Mouse (Mus musculus) A20 (cell line): ENCODE measurements at regions not wholly inside any gene's neighbourhood (a gene's known extent, or its start where the extent isn't known, plus 50 kb on each side); places are given as distances from the start of the nearest gene placed in this dataset.

Experiments
- DNase-seq: peaks from one replicate; pipeline ENCODE4 v3.0.0-alpha.2; 2011; ENCODE audit warnings: low read depth, low spot score

- no peak for DNase-seq
These were observed 1174.0 kb upstream of the A1bg start for GRCm38 (mm10) chr15:62096778-62097177.

GRCm38 (mm10) chr15:62095198-62095597, 1172.4 kb upstream of the A1bg start:
- no peak for DNase-seq

GRCm38 (mm10) chr15:62093672-62094071, 1170.9 kb upstream of the A1bg start:
- DNase-seq = no peak

- no peak for DNase-seq
These were observed 1169.9 kb upstream of the A1bg start for GRCm38 (mm10) chr15:62092671-62093185.

- peak; percentile 55 for DNase-seq
These were observed 1169.2 kb upstream of the A1bg start for GRCm38 (mm10) chr15:62091746-62092659.

GRCm38 (mm10) chr15:62091144-62091543, 1168.3 kb upstream of the A1bg start:
- no peak for DNase-seq

- no peak for DNase-seq
These were observed 1165.5 kb upstream of the A1bg start for GRCm38 (mm10) chr15:62088341-62088740.

- no peak for DNase-seq
These were observed 1164.9 kb upstream of the A1bg start for GRCm38 (mm10) chr15:62087755-62088154.

GRCm38 (mm10) chr15:62086037-62086436, 1163.2 kb upstream of the A1bg start:
- no peak for DNase-seq

GRCm38 (mm10) chr15:62083347-62083746, 1160.5 kb upstream of the A1bg start:
- no peak for DNase-seq

- no peak for DNase-seq
These were observed 1159.7 kb upstream of the A1bg start for GRCm38 (mm10) chr15:62082539-62082938.

GRCm38 (mm10) chr15:62079155-62080109, 1156.6 kb upstream of the A1bg start:
- DNase-seq = peak; percentile 63

GRCm38 (mm10) chr15:62076552-62077234, 1153.9 kb upstream of the A1bg start:
- DNase-seq = no peak

GRCm38 (mm10) chr15:62074735-62075134, 1151.9 kb upstream of the A1bg start:
- no peak for DNase-seq

- DNase-seq = no peak
These were observed 1150.8 kb upstream of the A1bg start for GRCm38 (mm10) chr15:62073595-62073994.

GRCm38 (mm10) chr15:62071311-62071710, 1148.5 kb upstream of the A1bg start:
- DNase-seq = no peak

- no peak for DNase-seq
These were observed 1145.8 kb upstream of the A1bg start for GRCm38 (mm10) chr15:62068422-62069160.

GRCm38 (mm10) chr15:62064399-62064798, 1141.6 kb upstream of the A1bg start:
- DNase-seq = no peak

GRCm38 (mm10) chr15:62057449-62057848, 1134.6 kb upstream of the A1bg start:
- DNase-seq = peak; percentile 64

GRCm38 (mm10) chr15:62056889-62057288, 1134.1 kb upstream of the A1bg start:
- no peak for DNase-seq

- no peak for DNase-seq
These were observed 1133.6 kb upstream of the A1bg start for GRCm38 (mm10) chr15:62056401-62056800.
